Mouse (Mus musculus): ENCODE measurements at regions not wholly inside any gene's neighbourhood (a gene's known extent, or its start where the extent isn't known, plus 50 kb on each side); places are given as distances from the start of the nearest gene placed in this dataset.
"Not testable (repeated sequence)": the region's sequence is repeated elsewhere in the genome, so short reads cannot be mapped to it uniquely, and the experiment has no call there.

- DNase-seq (ENCODE audit: low read depth, low spot score), result no peak
Measured at GRCm38 (mm10) chr9:17742308-17742707, 549.6 kb upstream of the Chordc1 start.

- DNase-seq (ENCODE audit: low read depth, low spot score), result no peak
Measured at GRCm38 (mm10) chr9:17745238-17745637, 546.7 kb upstream of the Chordc1 start.

- no peak for DNase-seq (ENCODE audit: low read depth, low spot score)
Measured at GRCm38 (mm10) chr9:17745684-17746083, 546.2 kb upstream of the Chordc1 start.

GRCm38 (mm10) chr9:17791835-17792234, 500.1 kb upstream of the Chordc1 start:
- not testable (repeated sequence) for DNase-seq (ENCODE audit: low read depth, low spot score)

GRCm38 (mm10) chr9:17816730-17817403, 475.1 kb upstream of the Chordc1 start:
- no peak for DNase-seq (ENCODE audit: low read depth, low spot score)

- no peak for DNase-seq (ENCODE audit: low read depth, low spot score)
Measured at GRCm38 (mm10) chr9:17817404-17817736, 474.6 kb upstream of the Chordc1 start.

- DNase-seq (ENCODE audit: low read depth, low spot score), result no peak
Measured at GRCm38 (mm10) chr9:17865528-17865927, 426.4 kb upstream of the Chordc1 start.

GRCm38 (mm10) chr9:17874795-17875194, 417.1 kb upstream of the Chordc1 start:
- DNase-seq (ENCODE audit: low read depth, low spot score), result peak; percentile 33

All from WW6 (cell line).